Mouse (Mus musculus): ENCODE results near the gene Il1rap.

Il1rap gene

GRCm38 (mm10) chr16:26612499-26613220 lies 31.2 kb downstream of the Il1rap start:
- DNase-seq (ENCODE audit: low read depth, low spot score) = no peak

GRCm38 (mm10) chr16:26623141-26623540 lies 41.6 kb downstream of the Il1rap start:
- no peak for DNase-seq (ENCODE audit: low read depth, low spot score)

DNA sequence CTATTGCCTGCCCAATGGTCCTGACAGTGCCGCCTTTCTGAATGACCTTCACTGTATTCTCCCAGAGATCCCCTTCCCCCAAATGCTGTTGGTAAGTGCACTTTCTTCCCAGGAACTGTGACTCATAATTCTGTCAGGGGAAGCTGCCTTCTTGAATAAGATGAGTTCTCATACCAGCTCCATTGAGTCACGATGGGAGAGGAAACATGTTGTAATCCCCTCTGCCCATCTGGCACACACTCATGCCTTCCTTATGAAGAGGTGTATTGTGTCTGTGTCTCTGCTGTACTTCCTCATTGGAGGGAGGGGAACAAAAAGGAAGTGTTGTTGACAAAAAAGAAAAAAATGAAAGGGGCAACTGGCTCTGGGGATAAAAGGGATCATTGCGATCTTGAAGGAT lies 44.6 kb downstream of the Il1rap start:
- DNase-seq (ENCODE audit: low read depth, low spot score) = no peak

DNA sequence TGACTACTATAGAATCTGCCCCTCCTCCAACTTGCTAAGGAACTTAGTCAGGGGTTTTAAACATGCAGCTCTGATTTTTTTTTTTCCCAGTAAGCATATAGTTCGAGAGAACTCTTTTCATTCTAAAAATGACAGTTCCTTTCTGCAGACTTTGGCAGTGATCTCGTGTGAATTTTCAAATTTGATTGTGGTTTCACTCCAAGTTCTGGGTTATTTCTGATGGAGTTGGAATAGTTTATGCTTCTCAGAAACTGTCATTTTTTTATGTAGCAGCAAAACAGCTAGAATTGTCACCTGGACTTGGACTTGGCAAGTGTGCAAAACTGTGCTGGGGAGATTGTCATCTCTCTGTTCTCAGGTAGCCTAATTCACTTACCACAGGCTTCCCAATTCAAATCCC lies 53.3 kb downstream of the Il1rap start:
- DNase-seq (ENCODE audit: low read depth, low spot score) = no peak

GRCm38 (mm10) chr16:26643077-26643476 lies 61.6 kb downstream of the Il1rap start:
- DNase-seq (ENCODE audit: low read depth, low spot score) = no peak

DNA sequence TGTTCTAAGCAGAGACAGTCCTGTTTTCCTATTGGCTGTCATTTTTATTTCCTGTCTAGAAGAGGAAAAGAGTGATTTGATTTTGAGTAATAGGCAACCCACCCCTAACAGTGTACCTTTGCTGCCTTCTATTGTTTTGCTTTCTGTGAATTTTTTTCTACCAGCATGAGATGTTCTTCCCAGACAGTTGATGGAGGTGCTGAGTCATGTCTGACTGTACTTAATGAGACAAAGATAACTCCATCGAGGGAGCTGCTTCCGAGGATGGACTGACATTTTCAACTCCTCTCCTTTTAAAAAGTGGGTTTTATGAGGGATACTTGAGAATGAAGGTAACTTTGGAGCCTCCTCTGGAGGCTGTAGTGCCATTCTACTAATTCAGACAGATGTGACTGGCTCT lies 64.6 kb downstream of the Il1rap start:
- no peak for DNase-seq (ENCODE audit: low read depth, low spot score)

DNA sequence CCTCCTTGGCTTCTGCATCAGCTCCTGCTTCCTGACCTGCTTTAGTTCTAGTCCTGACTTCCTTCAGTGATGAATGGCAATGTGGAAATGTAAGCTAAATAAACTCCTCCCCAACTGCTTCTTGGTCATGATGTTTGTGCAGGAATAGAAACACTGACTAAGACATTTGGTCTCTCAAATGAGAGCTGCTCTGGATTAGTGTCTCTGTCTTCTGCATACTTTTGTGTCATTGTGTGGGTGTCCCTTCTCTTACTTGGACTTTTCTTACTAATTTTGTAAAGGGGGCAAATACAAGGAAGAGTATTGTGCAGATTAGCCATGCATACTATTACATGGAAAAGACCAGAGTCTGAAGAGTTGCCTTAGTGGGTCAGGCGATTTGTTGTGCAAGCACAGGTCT lies 65.5 kb downstream of the Il1rap start:
- DNase-seq (ENCODE audit: low read depth, low spot score) = no peak

GRCm38 (mm10) chr16:26662722-26663436 lies 81.4 kb downstream of the Il1rap start:
- no peak for DNase-seq (ENCODE audit: low read depth, low spot score)

DNA sequence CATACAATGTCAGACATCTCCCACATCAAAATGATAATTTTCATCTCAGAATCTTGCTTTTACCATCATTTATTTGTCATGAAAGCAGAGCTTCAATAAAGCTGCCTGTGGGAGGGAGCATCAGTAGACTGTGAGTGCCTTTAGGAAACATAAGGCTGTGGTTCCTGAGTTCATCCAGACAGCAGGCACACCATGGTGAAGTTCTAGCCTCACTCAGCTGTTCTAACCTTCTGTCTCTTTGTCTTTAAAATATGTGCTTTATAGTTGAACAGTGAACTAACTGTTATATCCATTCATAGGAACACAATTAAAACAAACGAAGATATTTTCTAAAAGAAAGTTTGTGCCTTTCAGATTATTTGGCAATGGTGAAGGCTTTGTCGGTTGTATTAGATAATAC lies 84.9 kb downstream of the Il1rap start:
- DNase-seq (ENCODE audit: low read depth, low spot score) = no peak

GRCm38 (mm10) chr16:26669081-26669480 lies 87.6 kb downstream of the Il1rap start:
- no peak for DNase-seq (ENCODE audit: low read depth, low spot score)

DNA sequence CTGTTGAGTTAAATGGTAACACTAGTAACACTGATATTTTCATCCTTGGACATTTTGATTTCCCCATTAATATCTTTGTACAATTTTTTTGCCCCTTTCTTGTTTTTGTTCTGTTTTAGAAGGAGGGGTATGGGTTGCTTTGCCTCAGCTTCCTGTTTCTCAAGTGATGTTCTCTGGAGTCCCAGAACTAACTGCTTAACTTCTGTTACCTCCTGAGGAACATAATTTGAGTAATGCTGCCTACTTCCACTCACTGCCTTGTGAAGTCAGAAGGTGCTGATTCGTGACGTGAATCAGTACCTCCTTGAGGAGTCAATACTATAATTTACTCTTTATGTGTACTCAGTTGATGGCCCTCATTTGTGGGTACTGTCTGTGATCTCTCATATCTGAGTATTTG lies 98.9 kb downstream of the Il1rap start:
- no peak for DNase-seq (ENCODE audit: low read depth, low spot score)

- DNase-seq (ENCODE audit: low read depth, low spot score) = peak; percentile 31
Measured at GRCm38 (mm10) chr16:26689771-26690170, 108.3 kb downstream of the Il1rap start.

GRCm38 (mm10) chr16:26691294-26691693 lies 109.8 kb downstream of the Il1rap start:
- DNase-seq (ENCODE audit: low read depth, low spot score) = no peak

DNA sequence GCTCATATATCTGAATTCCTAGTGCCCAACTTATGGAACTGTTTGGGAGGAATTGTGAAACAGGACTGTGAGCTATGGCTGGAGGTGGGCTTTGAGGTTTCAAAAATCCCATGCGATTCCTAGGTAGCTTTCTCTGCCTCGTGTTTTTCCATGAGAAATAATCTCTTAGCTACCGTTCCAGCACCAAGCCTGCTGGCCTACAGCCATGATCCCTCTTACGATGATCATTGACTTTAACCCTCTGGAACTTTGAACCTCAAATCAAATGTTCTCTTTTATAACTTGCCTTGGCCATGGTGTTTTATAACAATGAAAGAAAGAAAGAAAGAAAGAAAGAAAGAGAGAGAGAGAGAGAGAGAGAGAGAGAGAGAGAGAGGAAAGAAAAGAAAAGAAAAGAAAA lies 116.6 kb downstream of the Il1rap start:
- DNase-seq (ENCODE audit: low read depth, low spot score) = no peak

GRCm38 (mm10) chr16:26700440-26701103 lies 119.1 kb downstream of the Il1rap start:
- DNase-seq (ENCODE audit: low read depth, low spot score) = no peak

GRCm38 (mm10) chr16:26705658-26706371 lies 124.3 kb downstream of the Il1rap start:
- DNase-seq (ENCODE audit: low read depth, low spot score) = no peak

DNA sequence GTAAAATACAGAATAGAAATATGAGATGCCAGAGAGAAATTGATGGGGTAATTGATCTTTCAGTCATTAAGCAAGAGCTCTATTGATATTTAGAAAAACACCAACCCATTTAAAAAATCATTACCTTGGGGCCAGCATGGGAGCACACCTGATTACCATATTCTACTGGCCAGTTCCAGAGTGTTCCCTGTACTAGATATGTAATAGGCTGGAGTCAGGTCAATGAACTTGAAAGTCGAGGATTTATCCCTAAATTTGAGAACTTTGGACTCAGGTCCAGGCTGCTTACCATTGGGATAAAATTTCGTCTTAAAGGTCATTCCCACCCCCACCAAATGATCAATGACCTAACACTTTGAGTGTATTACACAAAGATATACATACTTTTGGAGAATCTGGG lies 125.0 kb downstream of the Il1rap start:
- no peak for DNase-seq (ENCODE audit: low read depth, low spot score)

DNA sequence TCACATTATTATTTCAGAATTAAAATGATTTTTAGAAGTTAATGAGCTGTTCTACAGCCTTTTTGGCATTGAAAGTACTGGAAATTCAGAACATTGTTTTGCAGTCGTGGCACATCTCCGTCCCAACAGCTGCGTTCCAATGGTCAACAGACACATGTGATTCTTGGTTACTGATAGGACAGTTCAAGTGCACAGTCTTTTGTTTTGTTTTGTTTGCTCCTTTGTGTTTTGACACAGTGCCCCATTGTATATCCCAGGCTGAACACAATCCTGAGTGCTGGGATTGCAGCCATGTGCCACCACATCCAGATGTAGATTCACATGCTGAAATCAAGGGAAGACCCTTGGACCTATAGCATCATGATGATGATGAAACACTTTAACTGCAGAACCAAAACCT lies 129.4 kb downstream of the Il1rap start:
- DNase-seq (ENCODE audit: low read depth, low spot score) = no peak

DNA sequence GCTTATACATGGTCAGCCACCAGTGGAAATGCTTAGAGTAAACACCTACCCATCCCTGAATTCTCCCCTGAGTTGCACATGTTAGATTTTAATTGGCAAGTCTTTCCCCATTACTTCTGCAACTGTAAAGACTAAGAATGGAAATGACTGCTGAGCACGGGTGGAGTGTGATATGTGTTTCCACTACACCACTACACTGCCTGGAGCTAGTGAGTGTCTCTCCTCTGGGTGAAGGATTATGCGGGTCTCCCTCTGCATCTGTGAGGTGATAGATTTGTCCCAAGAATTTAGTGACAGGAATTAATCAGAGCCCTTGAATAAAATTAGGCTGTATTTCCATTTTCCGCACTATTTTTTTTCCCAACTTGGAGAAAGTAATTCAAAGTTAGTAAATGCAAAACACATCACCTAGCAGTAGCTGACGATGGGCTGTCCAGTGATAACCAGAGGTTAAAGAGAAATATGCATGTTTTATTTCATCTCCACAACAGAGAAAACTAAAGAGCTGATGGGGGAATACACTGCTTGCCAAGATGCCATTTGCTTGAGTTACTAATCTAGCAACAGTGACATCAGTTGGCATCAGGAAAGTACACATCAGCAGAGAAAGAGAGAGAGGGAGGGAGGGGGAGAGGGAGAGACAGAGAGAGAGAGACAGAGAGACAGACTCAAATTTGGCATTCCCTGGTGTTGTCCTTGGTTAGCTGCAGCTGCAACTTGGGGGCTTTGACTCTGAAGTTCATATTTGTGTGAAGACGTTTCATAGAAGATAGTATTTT lies 132.2 kb downstream of the Il1rap start:
- no peak for DNase-seq (ENCODE audit: low read depth, low spot score)

DNA sequence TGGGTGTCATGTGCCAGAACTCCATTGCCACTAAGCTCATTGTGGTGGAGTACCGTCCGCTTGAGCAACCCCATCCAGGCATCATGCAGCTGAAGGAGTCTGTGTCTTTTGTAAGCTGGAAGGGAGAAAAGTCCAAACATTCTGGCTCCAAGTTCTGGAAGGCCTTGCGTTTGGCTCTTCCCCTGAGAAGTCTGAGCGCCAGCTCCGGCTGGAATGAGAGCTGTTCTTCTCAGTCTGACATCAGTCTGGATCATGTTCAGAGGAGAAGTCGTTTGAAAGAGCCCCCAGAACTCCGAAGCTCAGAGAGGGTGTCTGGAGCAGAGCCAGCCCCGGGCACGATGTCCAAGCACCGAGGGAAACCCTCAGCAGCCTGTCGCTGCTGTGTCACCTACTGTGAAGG lies 141.0 kb downstream of the Il1rap start:
- DNase-seq (ENCODE audit: low read depth, low spot score) = no peak

Data from A20 (cell line).